Mouse (Mus musculus) heart, adult 8-10 months (tissue): ENCODE results near the gene Stil. TPM values are rescaled to one million over a fixed set of nuclear protein-coding genes. Genes with fewer than 3 reads are reported as not detected.
"Not testable (repeated sequence)": the region's sequence is repeated elsewhere in the genome, so short reads cannot be mapped to it uniquely, and the experiment has no call there.

Experiments
- DNase-seq: peaks from one replicate; pipeline ENCODE4 v3.0.0; 2022; ENCODE audit warnings: low spot score
- total RNA-seq, 4 experiments: library from RNA; stranded (reverse); gene quantifications; 2 replicates each; pipeline ENCODE4 v1.2.4; 2022

The Stil gene
- under 1 TPM in 1 of 4 experiments, not detected in 3; 0.26 TPM for total RNA-seq

DNA sequence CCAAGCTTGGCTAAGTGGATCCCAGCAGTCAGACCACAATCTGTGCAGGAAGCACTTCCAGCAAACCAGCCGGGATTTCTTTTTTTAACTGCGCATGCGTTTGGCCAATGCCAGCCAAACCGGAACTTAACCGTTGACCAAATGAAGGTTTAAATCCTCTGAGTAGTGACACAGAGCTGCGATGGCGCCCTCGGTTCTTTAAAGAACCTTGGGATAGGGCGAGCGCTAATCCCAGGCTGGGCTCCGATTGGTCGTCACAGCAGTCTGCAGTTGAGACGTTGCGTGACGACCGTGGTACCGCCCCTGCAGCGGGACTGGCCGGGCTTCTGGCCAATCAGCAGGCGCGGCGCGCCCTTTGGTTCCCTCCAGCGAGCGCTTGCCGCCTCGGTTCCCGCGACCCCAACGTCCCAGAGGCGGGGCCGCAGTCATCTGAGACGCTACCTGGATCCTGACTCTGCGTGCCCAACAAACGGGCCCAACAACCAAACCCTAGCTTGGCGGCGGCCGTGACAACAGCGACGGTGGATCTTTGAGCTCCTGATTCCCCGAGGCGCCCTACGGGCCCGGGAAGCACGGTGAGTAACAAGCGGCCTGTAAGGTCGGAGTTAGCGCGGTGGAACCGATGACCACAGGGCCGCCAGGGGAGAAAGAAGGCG lies at the start of gene Stil:
Gene Stil, plus strand, starts transcription at position 387 of the 656 bp plus-strand sequence.
- peak; percentile 95 for DNase-seq

DNA sequence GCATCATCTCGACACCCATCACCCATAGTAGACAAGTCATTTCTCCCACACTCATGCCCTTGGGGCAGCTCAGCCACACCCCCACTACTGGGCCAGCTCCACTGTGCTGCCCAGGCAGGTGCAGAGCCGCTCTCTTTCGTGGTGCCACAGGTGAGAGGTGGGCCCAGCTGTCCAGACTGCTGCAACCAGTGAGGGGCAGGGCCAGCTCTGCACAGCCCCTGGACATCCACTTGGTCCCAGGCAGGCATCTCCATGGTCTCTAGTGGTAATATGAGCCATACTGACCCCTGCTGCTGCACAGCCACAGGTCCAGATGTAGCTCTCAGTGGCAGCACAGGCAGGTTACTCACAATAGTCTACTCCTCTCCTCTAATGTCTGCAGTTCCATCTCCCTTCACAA lies 46.8 kb upstream of the Stil start:
- DNase-seq = no peak

DNA sequence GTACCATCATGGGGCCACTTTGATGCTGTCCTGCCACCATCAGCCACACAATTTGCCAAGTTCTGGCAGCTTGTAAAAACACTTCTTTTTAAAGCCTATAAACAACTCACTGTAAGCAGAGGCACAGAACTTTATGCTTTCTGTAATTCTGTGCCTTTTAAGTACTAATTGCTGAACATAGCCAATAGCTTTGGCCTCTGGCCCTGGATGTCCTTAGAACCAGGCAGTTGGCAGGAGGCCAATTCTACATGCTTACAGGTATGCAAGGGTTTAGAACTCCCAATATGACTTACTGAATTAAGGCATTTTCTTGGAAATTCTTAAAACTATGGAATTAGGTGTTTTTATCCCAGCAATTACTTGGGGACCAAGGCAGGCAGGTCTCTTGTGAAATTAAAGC lies 42.6 kb upstream of the Stil start:
- no peak for DNase-seq

DNA sequence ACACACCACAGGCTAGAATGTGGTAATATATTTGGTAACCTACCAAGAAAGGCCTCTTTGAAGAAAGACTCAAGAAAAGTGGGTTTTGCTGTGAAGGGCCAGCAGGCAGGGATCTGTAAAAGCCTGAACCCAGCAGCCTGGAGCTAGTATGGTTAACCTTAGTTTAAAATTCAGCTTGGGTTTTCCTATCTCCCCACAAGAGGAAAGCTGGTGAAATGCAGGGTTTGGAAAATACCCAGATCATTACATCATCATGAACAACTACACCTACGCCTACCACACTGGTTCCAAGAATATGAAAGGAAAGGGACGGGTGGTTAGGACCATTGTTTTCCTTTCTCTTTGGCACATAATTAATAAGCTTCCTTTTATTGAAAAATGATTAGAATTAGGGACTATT lies 41.7 kb upstream of the Stil start:
- DNase-seq = peak; percentile 31

DNA sequence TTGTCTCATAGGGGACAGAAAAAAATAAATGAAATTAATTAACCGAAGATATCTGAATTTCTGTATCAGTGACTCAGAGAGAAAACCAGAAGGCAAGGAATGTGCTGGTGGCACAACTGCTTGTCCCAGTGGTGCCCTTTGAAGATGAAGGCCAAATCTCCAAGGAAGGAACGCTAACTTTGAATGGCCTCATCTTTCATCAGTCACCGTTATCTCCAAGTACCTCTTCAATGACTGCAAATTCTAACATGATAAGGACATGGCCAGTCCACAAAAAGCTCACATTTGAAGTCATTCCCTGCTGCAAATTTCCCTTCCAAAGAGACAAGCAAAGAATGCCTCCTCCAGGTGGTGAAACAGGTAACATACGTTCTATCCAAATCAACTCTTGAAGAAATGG lies 41.2 kb upstream of the Stil start:
- DNase-seq = no peak

DNA sequence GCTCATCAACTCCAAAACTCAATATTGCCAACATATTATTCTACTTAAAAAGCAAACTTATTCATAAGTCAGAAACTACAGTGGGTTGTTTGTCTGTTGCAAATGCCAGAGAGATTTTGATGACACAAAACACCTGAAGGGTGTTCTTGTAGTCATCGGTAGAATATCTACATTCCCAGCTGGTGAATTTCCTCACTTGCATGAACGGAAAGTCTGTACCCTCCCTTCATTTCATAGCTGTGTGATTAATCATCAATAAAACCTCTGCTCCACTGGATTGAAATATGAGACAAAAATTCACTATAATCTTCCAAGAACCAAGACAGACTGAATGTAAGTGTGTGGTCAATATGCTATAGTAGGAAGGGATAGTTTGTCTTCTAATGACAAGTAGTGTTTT lies 40.4 kb upstream of the Stil start:
- DNase-seq = no peak

DNA sequence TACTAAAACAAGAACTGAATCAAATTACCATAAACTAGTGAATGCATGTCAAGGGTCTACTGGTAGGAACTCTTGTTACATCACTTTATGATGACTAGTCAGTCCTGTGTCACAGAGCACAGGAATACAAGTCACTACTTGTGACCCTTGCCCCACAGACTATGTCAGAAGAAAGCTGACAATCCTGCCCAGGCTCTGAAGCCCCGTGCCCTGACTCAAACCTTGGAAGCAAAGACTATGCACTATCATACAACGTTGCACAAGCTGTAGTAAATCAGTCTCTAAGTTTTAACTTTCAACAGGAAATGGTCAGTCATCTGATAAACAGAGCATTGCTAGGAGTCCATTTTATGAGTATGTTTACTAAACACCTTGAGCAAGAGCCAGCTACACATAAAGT lies 39.1 kb upstream of the Stil start:
- DNase-seq = not testable (repeated sequence)

DNA sequence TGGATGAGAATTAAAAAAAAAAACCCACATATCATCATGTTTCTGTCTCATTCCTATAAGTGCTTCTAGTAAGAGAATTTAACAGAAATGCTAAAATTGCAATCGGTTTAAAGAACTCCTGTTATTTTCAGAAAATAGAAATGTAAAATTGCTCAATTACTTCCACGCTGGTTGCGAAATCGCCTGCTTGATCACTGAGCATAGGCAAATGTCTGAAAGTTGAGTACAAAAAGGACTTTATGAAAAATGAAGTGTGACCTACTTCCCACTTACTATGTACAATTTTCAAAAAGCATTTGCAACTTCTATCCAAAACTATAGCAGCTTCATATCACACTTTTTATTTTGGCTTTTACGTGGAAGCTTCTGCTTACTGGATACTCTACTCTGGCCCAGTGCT lies 29.2 kb upstream of the Stil start:
- DNase-seq = no peak

DNA sequence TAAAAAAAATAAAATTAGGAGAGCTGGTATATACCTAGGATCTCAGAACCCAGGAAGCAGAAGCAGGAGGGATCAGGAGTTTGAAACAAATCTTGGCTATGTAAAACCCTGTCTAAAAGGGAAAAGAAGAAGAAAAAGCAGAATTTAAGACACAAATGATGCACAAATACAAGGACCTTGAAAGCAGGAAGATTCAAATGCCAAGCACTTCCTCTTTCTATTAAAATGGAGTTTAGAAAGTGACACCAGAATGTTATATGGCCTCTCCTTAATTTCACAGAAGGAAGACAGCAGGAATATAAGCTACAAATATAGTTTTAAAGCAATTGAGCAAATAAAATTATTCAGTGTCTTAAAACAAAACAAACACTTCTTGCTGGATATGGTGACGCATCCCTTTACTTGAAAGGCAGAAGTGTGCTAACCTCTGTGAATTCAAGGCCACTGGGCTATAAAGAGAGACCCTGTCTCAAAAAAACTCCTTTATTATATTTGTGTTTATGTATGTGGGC lies 26.7 kb upstream of the Stil start:
- DNase-seq = no peak

DNA sequence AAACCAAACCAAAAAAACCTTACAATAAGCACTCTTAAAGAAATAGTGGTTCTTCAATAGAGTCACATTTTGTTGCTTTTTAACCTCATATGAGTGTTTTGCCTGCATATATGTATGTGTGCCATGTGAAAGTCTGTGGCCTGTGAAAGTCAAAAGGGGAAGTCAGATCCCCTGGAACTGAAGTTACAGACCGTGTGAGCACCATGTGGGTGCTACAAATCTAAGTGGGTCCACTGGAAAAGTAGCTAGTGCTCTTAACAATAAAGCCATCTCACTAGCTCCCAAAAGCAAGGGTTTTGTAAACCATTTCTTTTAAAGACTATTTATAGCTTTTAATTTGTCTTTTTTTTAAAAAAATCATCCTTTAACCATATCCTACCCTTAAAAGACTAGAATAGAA lies 17.3 kb upstream of the Stil start:
- DNase-seq = no peak

DNA sequence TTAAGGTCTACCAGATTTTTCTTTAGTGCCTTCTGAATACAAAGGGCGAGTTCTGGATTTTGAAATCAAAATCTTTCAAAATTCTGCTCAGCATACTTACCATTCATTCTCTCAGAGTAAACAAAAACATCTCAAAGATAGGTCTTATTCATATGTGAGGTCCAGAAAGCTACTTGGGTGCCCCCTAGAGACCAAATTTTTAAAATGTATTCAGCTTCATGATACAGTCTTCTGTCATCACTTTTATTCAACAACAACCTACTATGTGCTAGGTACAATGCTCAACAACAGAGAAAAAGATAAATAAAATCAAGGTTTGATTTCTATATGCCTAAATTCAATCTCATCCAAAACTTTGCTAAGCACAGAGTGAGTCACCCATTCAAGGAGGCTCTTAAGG lies 16.9 kb upstream of the Stil start:
- DNase-seq = peak; percentile 25

DNA sequence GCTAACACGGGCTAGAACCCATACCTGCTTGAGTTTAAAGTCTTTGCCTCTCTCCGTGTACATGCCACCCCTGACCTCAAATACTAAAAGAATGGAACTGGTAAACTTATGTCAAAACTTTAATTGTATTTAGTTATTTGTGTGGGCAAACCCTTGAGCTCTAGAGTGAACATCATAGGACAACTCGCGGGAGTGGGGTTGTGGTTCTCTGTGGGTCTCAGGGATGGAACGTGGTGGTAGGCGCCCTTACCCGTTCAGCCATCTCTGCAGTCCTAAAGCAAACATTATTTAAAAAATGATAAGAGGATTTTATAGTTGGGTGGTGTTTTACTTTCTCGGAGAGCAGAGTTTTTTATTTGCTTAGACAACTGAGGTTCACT lies 13.8 kb upstream of the Stil start:
- DNase-seq = no peak

DNA sequence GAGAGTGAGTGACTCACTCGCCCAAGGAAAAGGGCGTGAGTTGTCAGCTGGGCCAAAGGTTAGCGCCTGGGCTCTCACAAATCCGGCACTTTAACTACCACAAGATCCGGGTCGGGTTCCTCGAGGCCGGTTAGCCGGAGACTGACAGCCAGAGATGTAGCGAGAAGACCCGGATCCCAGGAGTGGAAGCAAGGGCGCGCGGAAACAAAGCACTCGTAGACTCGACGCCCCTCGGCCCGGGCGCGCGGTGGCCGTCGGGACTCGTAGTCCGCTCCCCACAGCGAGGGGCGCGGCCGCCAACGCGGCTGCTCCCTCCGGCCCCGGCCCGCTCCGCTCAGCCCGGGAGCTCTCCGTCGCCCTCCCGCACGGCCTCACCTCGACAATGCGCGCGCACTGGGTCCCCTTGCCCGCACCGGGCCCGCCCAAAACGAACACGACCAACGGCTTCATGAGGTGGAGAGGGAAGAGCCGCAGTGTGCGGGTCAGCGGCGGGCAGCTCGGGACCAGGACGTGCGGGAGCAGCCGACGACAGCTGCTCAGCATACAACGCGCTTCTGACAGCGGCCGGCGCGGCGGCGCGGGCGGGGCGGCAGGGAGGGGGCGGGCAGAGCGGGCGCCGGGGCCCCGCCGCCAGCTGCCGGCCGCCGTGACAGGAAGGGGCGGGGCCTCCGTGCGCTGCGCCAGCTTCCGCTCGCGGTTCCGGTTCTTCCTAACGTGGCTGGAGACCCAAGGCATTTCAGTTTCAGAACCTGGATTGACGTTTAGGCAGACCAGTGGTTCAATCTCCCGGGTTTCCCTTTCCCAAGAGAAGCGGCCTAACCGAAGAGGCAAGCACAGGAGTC lies 13.1 kb upstream of the Stil start, which contains the start of gene Cmpk1:
Gene Cmpk1, minus strand, starts transcription at position 651 of the 842 bp plus-strand sequence.
- peak; percentile 87 for DNase-seq

DNA sequence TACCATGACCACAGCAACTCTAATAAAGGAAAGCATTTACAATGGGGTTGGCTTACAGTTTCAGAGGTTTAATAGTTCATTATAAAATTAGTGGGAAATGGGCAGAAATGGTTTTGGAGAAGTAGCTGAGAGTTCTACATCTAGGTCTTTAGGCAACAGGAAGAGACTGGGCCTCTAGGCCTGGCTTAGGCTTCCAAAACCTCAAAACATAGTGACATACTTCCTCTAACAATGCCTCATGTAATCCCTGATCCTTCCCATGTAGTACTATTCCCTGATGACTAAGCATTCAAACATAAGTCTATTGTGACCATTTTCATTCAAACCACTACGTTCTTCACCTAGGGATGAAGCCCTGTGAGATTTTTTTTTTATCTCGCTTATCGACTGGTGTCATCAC lies 5.7 kb upstream of the Stil start:
- no peak for DNase-seq

DNA sequence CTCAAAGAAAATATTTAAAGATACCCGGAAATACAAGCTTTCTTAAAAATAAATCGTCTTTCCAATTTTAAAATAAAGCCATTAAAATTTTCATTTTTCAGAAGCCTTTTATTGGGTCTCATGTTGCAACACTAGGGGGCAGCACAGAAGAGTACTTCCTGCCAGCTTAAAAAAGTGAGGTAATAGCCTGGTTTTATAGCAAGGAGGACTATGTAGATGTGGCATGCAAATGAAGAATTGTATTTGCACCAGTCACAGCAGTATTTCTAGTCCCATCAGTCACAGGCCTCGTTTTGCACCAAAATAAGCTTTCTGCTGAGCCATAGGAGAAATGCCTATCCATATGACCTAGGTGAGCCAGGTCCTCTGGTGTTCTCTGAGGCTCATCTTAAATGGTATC lies 2.9 kb upstream of the Stil start:
- DNase-seq = peak; percentile 29

DNA sequence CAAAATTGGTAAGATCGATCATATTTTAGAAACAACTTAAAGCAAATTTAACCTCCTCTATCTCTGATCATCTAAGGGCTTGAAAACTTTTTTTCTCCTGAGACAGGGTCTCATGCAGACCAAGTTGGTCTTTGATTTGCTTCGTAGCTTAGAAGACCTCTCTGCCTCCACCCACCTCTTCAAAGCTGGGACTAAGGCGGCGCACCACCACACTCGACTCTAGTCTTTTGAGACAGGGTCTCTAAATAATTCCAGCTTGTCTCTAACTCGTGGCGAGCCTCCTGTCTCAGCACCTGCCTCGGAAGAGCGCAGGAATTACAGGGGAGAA lies 550 bp upstream of the Stil start:
- DNase-seq = no peak

DNA sequence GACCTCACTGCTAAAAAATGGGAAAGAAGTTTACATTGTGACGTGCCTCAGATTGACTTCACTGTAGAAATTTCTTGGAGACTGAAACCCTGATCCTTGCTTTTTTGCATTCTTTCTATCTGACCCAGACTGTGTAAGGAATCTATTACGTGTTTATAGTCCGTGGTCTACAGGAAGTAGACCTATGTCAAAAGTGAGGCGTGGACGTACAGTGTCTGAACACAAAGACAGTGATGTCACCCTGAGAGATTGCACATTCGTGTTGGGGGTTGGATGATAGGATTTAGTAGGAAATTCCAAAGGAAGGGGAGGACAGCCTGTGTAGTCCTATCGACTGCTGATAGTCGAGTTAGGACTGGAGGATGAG lies 453 bp downstream of the Stil start:
- no peak for DNase-seq

DNA sequence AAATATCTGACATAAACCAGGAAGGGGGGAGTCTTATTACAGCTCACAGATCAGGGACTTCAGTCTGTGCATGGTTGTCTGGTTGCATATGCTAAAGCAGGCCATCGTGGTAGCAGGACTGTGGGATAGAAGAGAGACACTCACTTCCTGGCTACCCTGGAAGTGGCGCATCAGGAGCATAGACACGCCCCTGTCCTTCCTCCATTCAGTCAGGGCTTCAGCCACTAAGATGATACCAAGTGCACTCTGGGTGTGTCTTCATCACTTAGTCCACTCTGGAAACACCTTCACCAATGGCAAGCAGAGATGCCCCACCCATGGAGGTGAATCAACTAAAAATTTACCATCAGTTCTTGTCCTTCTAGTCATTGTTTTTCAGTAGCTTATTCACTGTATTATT lies 14.3 kb downstream of the Stil start:
- DNase-seq = no peak

DNA sequence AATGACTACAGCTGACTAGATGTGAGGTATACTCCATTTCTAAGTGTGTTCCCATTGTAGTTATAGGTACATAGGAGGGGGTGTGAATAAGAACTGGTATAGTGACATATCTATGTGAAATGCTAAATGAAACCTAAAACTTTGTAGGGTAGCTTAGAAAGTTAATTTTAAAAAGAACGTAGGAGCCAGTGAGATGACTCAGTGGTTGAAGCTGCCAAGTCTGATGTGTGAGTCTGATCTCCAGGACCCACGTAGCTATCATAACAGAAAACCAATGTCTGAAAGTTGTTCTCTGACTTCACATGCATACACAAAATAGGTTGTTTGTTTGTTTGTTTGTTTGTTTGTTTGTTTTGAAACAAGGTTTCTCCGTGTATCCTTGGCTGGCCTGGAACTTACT lies 20.0 kb downstream of the Stil start:
- DNase-seq = no peak

DNA sequence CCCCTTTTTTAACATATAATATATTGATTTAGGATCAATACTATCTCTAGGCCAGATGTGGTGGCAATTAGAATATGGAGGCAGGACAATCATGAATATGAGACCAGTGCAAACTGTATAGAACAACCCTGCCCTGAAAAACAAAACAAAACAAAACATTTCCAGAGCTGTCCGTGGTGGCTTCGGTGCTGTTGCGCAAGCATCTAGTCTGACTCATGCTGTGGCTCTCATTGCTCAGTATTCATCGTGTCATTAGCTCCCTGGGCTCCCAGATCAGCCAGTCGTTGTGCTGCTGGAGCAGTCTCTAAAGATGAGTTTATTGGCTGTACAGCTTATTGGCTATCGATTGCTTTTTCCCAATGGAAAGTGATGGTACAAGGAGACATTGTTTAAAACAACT lies 35.1 kb downstream of the Stil start:
- DNase-seq = no peak

DNA sequence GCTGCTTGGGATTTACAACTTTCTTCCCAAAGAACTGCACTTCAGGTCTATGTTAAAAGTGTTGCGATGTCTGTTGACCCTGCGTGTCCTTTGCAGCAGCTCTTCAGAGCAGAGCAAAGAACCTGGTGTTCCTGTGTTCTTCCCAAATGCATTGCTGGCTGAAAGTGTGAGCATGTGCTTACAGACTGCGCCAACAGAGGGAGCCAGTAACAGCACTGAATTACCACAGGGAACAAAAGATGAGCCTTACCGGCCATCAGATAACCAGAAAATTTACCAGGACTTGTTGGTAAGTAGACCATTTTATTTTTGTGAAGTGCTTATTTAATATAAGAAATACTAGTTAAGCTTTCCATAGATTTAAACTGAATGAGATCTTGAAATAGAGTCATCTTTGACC lies 38.3 kb downstream of the Stil start:
- peak; percentile 47 for DNase-seq

DNA sequence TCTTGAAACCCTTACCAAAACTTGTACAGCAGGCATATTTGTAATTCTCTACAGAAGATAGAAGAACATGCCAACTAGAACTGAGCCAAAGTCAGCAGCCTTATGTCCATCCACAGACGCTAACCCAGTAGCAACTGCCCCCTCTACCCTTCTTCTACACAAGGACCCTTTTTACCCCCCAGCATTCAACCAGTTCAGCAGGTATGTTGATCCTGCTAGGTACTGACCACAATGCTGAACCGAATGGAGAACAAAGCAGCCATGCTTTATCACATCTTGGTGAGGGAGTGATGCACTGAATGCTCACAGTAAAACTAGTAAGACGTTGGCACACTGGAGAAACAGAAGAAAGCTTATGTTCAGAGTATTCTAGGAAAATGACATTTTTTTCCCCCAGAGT lies 45.7 kb downstream of the Stil start:
- DNase-seq = no peak

DNA sequence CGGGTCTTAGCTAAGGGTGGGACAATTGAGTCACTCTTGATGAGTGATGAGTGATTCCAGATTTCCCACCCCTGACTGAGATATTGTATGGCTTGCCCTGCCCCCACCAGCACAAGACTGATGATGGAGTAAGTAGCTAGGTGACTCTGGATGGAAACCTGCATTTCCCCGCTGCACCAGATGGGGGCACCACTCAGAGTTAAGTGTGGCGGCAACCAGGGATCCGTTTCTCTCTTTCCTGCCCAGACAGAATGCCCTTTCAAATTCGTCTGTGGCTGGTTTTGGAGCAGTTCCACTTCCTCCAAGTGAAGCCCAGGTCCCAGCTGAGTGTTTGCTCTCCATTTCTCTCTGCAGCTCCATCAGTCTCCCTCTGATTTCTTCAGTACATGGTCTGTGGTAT lies 47.8 kb downstream of the Stil start:
- peak; percentile 80 for DNase-seq
